Mouse (Mus musculus) gastrocnemius, adult 2 months (tissue): ENCODE measurements at regions not wholly inside any gene's neighbourhood (a gene's known extent, or its start where the extent isn't known, plus 50 kb on each side); places are given as distances from the start of the nearest gene placed in this dataset.
A peak's percentile ranks its signal among the peaks of the same experiment; 100 is the strongest.

Experiments used
- DNase-seq: peaks from one replicate; pipeline ENCODE4 v3.0.0; 2022
- H3K27ac ChIP-seq: fragments of 200-600 bp; 2 replicates; pipeline ENCODE4 v1.8.1; 2022; ENCODE audit warnings: mild to moderate bottlenecking
- H3K4me3 ChIP-seq: fragments of 200-600 bp; 2 replicates; pipeline ENCODE4 v1.8.1; 2022; ENCODE audit warnings: mild to moderate bottlenecking, moderate library complexity
- CTCF ChIP-seq: fragments of 200-600 bp; IDR thresholded peaks from 2 replicates; pipeline ENCODE4 v1.8.1; 2022; ENCODE audit warnings: antibody characterized with exemption, mild to moderate bottlenecking, moderate library complexity
- intact Hi-C: fragments of 180-260 bp; cut with DNase I; formaldehyde crosslinking; loops from one replicate; pipeline ENCODE4 v1.15.1; 2025

DNA sequence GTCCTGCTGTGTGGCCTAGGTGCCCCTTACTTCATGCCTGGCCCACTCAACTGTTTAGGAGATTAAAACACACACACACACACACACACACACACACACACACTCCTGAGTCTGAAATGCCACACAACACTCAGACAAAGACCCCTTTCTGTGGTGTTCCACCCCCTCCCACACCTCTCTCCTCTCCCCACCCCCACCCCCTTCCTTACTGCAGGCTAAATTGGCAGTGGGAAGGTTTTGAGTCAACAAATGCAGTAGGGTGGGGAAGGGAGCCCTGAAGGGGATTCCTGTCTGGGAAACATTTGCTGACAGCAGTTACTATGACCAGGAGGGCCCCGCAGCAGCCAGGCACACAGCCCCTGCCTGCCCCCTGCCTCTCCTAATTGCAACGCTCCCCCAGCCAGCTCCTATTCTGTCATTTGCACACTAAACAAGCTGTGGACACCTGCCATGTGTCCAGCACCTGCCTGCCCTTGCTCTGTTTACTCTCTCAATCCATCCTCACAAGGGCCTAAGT lies 69.5 kb downstream of the Ephb3 start:
- DNase-seq = no peak
- Histone ChIP-seq H3K4me3 (no peak overlapping the region), H3K27ac (no peak overlapping the region)
- no peak for TF ChIP-seq CTCF
- intact Hi-C loops = no loop called here

- intact Hi-C loops = no loop called here
These were observed 73.3 kb downstream of the Ephb3 start for GRCm38 (mm10) chr16:21277789-21278342.

DNA sequence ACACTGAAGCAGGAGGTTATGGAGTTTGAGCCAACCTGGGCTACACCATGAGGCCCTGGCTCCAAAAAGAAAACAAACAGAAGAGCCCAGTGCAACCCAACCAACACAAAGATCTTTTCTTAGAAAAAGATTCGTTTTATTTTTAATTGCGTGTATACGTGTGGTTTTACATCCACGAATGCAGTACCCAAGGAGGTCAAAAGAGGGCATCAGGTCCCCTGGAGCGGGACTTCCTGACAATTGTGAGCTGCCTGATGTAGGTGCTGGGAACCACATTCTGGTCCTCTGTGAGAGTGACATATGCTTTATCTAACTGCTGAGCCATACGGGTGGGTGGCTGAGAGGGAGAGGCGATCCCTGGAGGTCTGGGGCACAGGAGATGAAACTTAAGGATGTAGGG lies 73.8 kb downstream of the Ephb3 start:
- no peak for TF ChIP-seq CTCF
- Histone ChIP-seq H3K27ac (no peak overlapping the region), H3K4me3 (no peak overlapping the region)
- intact Hi-C loops = no loop called here
- no peak for DNase-seq

More at GRCm38 (mm10) chr16:21277789-21278342, 73.3 kb downstream of the Ephb3 start:
- DNase-seq = no peak
- TF ChIP-seq CTCF = no peak
- Histone ChIP-seq H3K4me3 (no peak overlapping the region), H3K27ac (no peak overlapping the region)

DNA sequence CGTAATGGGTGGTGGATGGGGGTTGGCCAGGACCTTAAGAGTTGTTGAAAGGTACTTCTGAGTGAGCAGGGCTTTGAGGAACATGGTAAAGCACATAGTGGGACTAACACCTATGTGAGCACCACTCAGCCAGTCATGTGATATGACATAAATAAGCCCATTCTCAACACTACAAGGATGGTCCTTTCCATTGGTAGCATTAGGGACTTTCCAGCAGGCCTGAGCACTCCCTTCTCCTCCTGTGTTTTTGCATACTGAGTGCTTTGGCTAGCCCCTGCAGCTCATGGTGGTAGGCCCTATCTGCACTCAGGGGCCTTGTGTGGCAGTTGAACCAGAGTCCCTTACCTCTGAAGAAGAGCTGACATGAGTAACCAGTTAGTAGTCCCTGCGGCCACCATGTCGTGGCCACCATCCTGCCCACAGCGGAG lies 75.7 kb downstream of the Ephb3 start:
- no peak for DNase-seq
- intact Hi-C loops = no loop called here
- Histone ChIP-seq H3K27ac (no peak overlapping the region), H3K4me3 (no peak overlapping the region)
- no peak for TF ChIP-seq CTCF

GRCm38 (mm10) chr16:21281958-21282730 lies 77.6 kb downstream of the Ephb3 start:
- Histone ChIP-seq H3K4me3 (no peak overlapping the region), H3K27ac (no peak overlapping the region)
- DNase-seq = no peak
- TF ChIP-seq CTCF = no peak
- intact Hi-C loops = no loop called here

DNA sequence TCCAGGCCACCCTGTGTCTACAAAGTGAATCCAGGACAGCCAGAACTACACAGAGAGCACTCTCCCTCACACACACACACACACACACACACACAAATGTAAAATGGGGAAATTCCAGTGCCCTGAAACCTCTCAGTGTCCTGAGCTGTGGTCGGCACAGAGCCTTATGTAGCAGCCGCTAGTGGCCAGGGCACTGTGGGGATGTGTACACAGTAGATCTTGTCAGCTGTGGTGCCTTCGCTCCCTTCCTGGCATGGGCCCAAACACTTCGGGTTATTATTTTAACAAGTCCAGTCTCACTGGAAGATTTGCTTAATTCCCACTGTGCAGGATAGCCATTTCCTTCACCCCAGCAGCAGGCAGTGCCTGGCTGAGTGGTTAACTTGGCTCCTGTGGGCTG lies 81.5 kb downstream of the Ephb3 start:
- H3K4me3 ChIP-seq = no peak overlapping the region
- intact Hi-C loops = no loop called here
- TF ChIP-seq CTCF = no peak
- no peak for DNase-seq
- H3K27ac ChIP-seq = no peak overlapping the region

GRCm38 (mm10) chr16:21289528-21289927 lies 85.0 kb downstream of the Ephb3 start:
- intact Hi-C loops = no loop called here
- no peak for TF ChIP-seq CTCF
- H3K27ac ChIP-seq = no peak overlapping the region
- H3K4me3 ChIP-seq = no peak overlapping the region
- peak; percentile 53 for DNase-seq

DNA sequence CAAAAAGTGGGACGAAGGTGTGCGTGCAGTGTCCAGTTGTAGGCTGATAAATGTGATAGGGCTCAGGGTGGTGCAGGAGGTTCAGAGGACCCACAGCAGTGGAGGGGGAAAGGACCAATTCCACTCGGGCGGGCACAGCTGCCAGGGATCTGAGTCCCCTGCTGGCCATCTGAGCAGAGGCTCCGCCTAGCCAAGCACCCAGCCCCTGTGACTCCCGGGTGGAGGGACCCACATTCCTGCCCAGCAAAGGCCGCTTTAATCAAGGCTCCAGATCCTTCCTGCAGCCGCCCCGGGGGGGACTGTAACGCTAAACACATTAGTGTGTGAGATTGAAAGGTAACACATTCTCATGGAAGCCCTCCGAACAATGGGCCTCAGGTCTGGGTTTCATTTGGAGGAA lies 88.5 kb downstream of the Ephb3 start:
- no peak for DNase-seq
- Histone ChIP-seq H3K27ac (peak overlapping the region; percentile 65), H3K4me3 (no peak overlapping the region)
- intact Hi-C loops = loop anchor here (2.0 kb wide), 1 partner anchor 46 kb away; no protein-coding TSS in a partner anchor
- no peak for TF ChIP-seq CTCF

DNA sequence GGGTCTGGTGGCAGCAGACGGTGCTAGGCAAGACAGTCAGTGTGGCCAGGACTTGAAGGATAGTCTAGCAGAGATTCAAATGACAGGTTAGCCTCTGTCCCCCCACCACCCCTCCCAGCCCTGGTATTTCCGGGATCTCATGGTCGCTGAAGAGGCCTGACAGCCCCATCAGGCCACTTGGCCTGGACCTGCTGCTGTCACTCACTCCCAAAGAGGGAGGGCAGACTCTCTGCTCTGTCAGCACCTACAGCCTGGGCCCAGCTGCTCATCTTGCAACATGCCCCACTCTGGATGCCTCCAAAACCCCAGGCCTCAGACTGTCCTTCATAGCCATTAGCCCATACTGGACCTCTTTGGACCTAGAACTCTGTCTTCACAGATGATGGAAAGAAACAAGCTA lies 89.0 kb downstream of the Ephb3 start:
- intact Hi-C loops = loop anchor here (2.0 kb wide), 1 partner anchor 47 kb away; no protein-coding TSS in a partner anchor
- TF ChIP-seq CTCF = no peak
- DNase-seq = peak; percentile 78
- Histone ChIP-seq H3K27ac (peak overlapping the region; percentile 65), H3K4me3 (no peak overlapping the region)

DNA sequence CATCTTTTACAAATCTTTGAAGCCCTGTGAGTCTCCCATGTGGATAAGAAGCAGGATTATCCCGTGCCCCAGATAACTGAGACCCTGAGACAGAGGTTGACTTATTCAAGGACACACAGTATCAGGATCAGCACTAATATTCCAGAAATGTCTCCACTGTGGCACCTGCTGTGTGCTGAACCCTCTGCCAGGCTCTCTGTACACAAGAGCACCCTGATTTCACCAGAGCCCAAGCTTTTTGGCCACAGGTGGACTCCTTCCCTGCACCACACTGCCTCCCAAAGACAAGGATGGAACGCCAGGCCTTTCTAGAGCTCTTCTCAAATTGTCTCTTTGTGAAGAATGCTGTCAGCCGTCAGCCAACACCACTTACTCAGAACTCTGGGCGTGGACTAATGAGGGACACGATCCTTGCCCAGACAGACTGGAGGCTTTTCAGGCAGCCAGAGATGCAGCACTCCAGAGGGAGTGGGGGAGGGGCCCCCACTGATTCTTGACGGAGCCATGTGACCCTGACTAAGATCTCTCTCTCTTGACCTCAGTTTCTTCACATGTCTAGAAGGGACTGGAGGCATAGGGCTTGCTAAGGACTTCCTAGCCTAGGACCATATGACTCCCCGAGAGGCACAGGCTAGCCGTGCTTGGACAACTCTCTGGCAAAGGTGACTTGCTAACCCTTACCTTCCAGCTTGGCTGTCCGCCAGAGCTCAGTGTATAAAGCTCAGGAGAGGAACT lies 90.3 kb downstream of the Ephb3 start:
- intact Hi-C loops = loop anchor here (5.0 kb wide), 1 partner anchor 88 kb away; no protein-coding TSS in a partner anchor
- H3K27ac ChIP-seq = peak overlapping the region; percentile 59
- no peak overlapping the region for H3K4me3 ChIP-seq
- TF ChIP-seq CTCF = no peak; the same call in 1 of the 2 replicates
- peak; percentile 80 for DNase-seq

- DNase-seq = peak; percentile 56
- intact Hi-C loops = loop anchor here (5.0 kb wide), 1 partner anchor 89 kb away; no protein-coding TSS in a partner anchor
- no peak overlapping the region for H3K27ac ChIP-seq
- H3K4me3 ChIP-seq = no peak overlapping the region
- no peak for TF ChIP-seq CTCF
These were observed 91.6 kb downstream of the Ephb3 start for GRCm38 (mm10) chr16:21295956-21296733.

DNA sequence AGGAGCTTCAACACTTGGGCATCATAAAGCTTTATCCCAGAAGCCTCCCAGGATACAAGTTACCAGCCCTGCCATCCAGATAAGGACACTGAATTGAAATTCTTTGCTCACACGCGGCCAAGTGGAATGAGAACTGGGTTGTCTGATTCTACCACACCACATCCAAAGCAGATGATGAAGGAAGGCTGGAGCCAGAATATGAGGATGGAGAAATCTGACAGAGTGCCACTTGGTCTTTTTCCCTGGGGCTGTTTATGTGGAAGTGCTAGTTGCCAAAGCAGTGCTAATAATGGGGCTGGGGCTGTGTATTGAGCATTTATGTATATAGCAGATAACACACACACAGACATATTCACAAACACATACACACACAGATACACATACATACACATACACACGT lies 92.2 kb downstream of the Ephb3 start:
- intact Hi-C loops = loop anchor here (5.0 kb wide), 1 partner anchor 89 kb away; no protein-coding TSS in a partner anchor
- DNase-seq = no peak

More for the DNA sequence above, 92.2 kb downstream of the Ephb3 start:
- Histone ChIP-seq H3K27ac (no peak overlapping the region), H3K4me3 (no peak overlapping the region)
- no peak for TF ChIP-seq CTCF
